Mouse (Mus musculus): ENCODE data around the gene Nav2. TPM values are rescaled to one million over a fixed set of nuclear protein-coding genes. Genes with fewer than 3 reads are reported as not detected.

Gene Nav2
- total and polyA plus RNA-seq, 2 experiments from 2014 or later, result 16.3 to 44.0 TPM

- ATAC-seq (0 out of 2 replicates have a peak, but pooled peaks have one; percentile 34), DNase-seq (peak; percentile 46)
- Histone ChIP-seq H3K27me3 (ENCODE audit: insufficient read depth, low read length) (no peaks in the 10 kb centered on the region; the same call in 1 of the 2 replicates), H3K36me3 (ENCODE audit: insufficient read depth) (no peaks in the 10 kb centered on the region), H3K9ac (no peak overlapping the region), H3K27ac (ENCODE audit: low read depth, low read length) (no peak overlapping the region), H3K4me1 (ENCODE audit: insufficient read depth) (no peaks in the 10 kb centered on the region), H3K4me2 (ENCODE audit: low read depth) (no peak overlapping the region), H3K9me3 (ENCODE audit: low read length) (no peaks in the 10 kb centered on the region), H3K4me3 (ENCODE audit: low read depth, low read length) (no peak overlapping the region)
- 29% methylated on average over 5 of the region's 5 CpGs for WGBS
- no peak for TF ChIP-seq CTCF (IDR thresholded peaks at IDR 0.05; ENCODE audit: low read depth)
Measured at GRCm38 (mm10) chr7:48930399-48930798, 21.9 kb downstream of the Nav2 start.

GRCm38 (mm10) chr7:48932138-48932537 lies 23.6 kb downstream of the Nav2 start:
- no peak for TF ChIP-seq CTCF (IDR thresholded peaks at IDR 0.05; ENCODE audit: low read depth)
- no peak overlapping the region for H3K4me2 ChIP-seq (ENCODE audit: low read depth)
- DNase-seq (no peak), ATAC-seq (no peak)
- no peak overlapping the region for H3K27ac ChIP-seq (ENCODE audit: low read depth, low read length)
- H3K4me1 ChIP-seq (ENCODE audit: insufficient read depth), result no peaks in the 10 kb centered on the region
- H3K9ac ChIP-seq, result no peak overlapping the region
- no peaks in the 10 kb centered on the region for H3K36me3 ChIP-seq (ENCODE audit: insufficient read depth)
- no peak overlapping the region for H3K4me3 ChIP-seq (ENCODE audit: low read depth, low read length)
- 87% methylated on average over 2 of the region's 2 CpGs for WGBS
- H3K9me3 ChIP-seq (ENCODE audit: low read length), result no peaks in the 10 kb centered on the region
- H3K27me3 ChIP-seq (ENCODE audit: insufficient read depth, low read length), result no peaks in the 10 kb centered on the region; the same call in 1 of the 2 replicates

- H3K4me3 ChIP-seq (ENCODE audit: low read depth, low read length), result no peak overlapping the region
- no peak for ATAC-seq
- H3K36me3 ChIP-seq (ENCODE audit: insufficient read depth), result no peaks in the 10 kb centered on the region
- no peaks in the 10 kb centered on the region for H3K27me3 ChIP-seq (ENCODE audit: insufficient read depth, low read length)
- H3K4me1 ChIP-seq (ENCODE audit: insufficient read depth), result no peaks in the 10 kb centered on the region
- no peak overlapping the region for H3K4me2 ChIP-seq (ENCODE audit: low read depth)
- TF ChIP-seq CTCF (IDR thresholded peaks at IDR 0.05; ENCODE audit: low read depth), result no peak
- H3K9ac ChIP-seq, result no peak overlapping the region
- no peaks in the 10 kb centered on the region for H3K9me3 ChIP-seq (ENCODE audit: low read length)
- no peak overlapping the region for H3K27ac ChIP-seq (ENCODE audit: low read depth, low read length)
- WGBS, result 81% methylated on average over 2 of the region's 2 CpGs
- no peak for DNase-seq
Measured at GRCm38 (mm10) chr7:48934816-48935215, 26.3 kb downstream of the Nav2 start.

- Histone ChIP-seq H3K27me3 (ENCODE audit: insufficient read depth, low read length) (no peaks in the 10 kb centered on the region; the same call in 1 of the 2 replicates), H3K4me2 (ENCODE audit: low read depth) (no peak overlapping the region), H3K4me1 (ENCODE audit: insufficient read depth) (no peaks in the 10 kb centered on the region), H3K9me3 (ENCODE audit: low read length) (no peaks in the 10 kb centered on the region), H3K4me3 (ENCODE audit: low read depth, low read length) (no peak overlapping the region), H3K27ac (ENCODE audit: low read depth, low read length) (no peak overlapping the region), H3K36me3 (ENCODE audit: insufficient read depth) (no peaks in the 10 kb centered on the region), H3K9ac (no peak overlapping the region)
- TF ChIP-seq CTCF (IDR thresholded peaks at IDR 0.05; ENCODE audit: low read depth), result no peak
- DNase-seq (no peak), ATAC-seq (no peak)
- WGBS, result 85% methylated on average over 11 of the region's 11 CpGs
Measured at GRCm38 (mm10) chr7:48937562-48937961, 29.0 kb downstream of the Nav2 start.

- no peak for DNase-seq
Measured at GRCm38 (mm10) chr7:48938190-48938589, 29.7 kb downstream of the Nav2 start.

GRCm38 (mm10) chr7:48948381-48949108 lies 40.0 kb downstream of the Nav2 start:
- Histone ChIP-seq H3K36me3 (ENCODE audit: insufficient read depth) (no peaks in the 10 kb centered on the region), H3K4me3 (ENCODE audit: low read depth, low read length) (no peak overlapping the region), H3K4me1 (ENCODE audit: insufficient read depth) (no peaks in the 10 kb centered on the region), H3K9me3 (ENCODE audit: low read length) (no peaks in the 10 kb centered on the region), H3K4me2 (ENCODE audit: low read depth) (no peak overlapping the region), H3K9ac (no peak overlapping the region), H3K27ac (ENCODE audit: low read depth, low read length) (no peak overlapping the region), H3K27me3 (ENCODE audit: insufficient read depth, low read length) (0 out of 2 replicates have a peak, but pooled peaks cover 9% of the 10 kb centered on the region)
- WGBS, result 90% methylated on average over 4 of the region's 4 CpGs
- TF ChIP-seq CTCF (IDR thresholded peaks at IDR 0.05; ENCODE audit: low read depth), result no peak
- ATAC-seq (no peak), DNase-seq (no peak)

More at GRCm38 (mm10) chr7:48938190-48938589, 29.7 kb downstream of the Nav2 start:
- no peak for TF ChIP-seq CTCF (IDR thresholded peaks at IDR 0.05; ENCODE audit: low read depth)
- H3K9ac ChIP-seq, result no peak overlapping the region
- H3K4me3 ChIP-seq (ENCODE audit: low read depth, low read length), result no peak overlapping the region
- H3K27ac ChIP-seq (ENCODE audit: low read depth, low read length), result no peak overlapping the region
- no peak for ATAC-seq
- H3K9me3 ChIP-seq (ENCODE audit: low read length), result no peaks in the 10 kb centered on the region
- H3K4me1 ChIP-seq (ENCODE audit: insufficient read depth), result no peaks in the 10 kb centered on the region
- H3K36me3 ChIP-seq (ENCODE audit: insufficient read depth), result no peaks in the 10 kb centered on the region
- WGBS, result 42% methylated on average over 4 of the region's 4 CpGs
- H3K4me2 ChIP-seq (ENCODE audit: low read depth), result no peak overlapping the region
- H3K27me3 ChIP-seq (ENCODE audit: insufficient read depth, low read length), result no peaks in the 10 kb centered on the region; the same call in 1 of the 2 replicates

GRCm38 (mm10) chr7:48954501-48954900 lies 46.0 kb downstream of the Nav2 start:
- no peak for TF ChIP-seq CTCF (IDR thresholded peaks at IDR 0.05; ENCODE audit: low read depth)
- Histone ChIP-seq H3K27ac (ENCODE audit: low read depth, low read length) (no peak overlapping the region), H3K4me1 (ENCODE audit: insufficient read depth) (0 out of 2 replicates have a peak, but pooled peaks cover 10% of the 10 kb centered on the region), H3K4me2 (ENCODE audit: low read depth) (no peak overlapping the region), H3K9ac (no peak overlapping the region), H3K4me3 (ENCODE audit: low read depth, low read length) (no peak overlapping the region), H3K9me3 (ENCODE audit: low read length) (no peaks in the 10 kb centered on the region), H3K36me3 (ENCODE audit: insufficient read depth) (no peaks in the 10 kb centered on the region), H3K27me3 (ENCODE audit: insufficient read depth, low read length) (peaks cover 11% of the 10 kb centered on the region; the same call in 1 of the 2 replicates)
- DNase-seq, result no peak
- no peak for ATAC-seq
- 79% methylated on average over 5 of the region's 5 CpGs for WGBS
